Mouse (Mus musculus): Measurements from ENCODE around the gene Hamp.
"Not testable (repeated sequence)": the region's sequence is repeated elsewhere in the genome, so short reads cannot be mapped to it uniquely, and the experiment has no call there.

Gene Hamp

GRCm38 (mm10) chr7:30956357-30956751 lies 12.5 kb upstream of the Hamp start:
- no peak for DNase-seq (ENCODE audit: low spot score)

- DNase-seq (ENCODE audit: low spot score), result peak; percentile 90
These were observed 11.9 kb upstream of the Hamp start for GRCm38 (mm10) chr7:30955584-30956356.

GRCm38 (mm10) chr7:30954971-30955520 lies 11.2 kb upstream of the Hamp start:
- no peak for DNase-seq (ENCODE audit: low spot score)

- no peak for DNase-seq (ENCODE audit: low spot score)
These were observed 10.2 kb upstream of the Hamp start for GRCm38 (mm10) chr7:30954036-30954435.

- peak; percentile 34 for DNase-seq (ENCODE audit: low spot score)
These were observed 9.6 kb upstream of the Hamp start for GRCm38 (mm10) chr7:30953459-30953858.

GRCm38 (mm10) chr7:30952441-30953265 lies 8.8 kb upstream of the Hamp start:
- DNase-seq (ENCODE audit: low spot score), result no peak

- not testable (repeated sequence) for DNase-seq (ENCODE audit: low spot score)
These were observed 6.1 kb upstream of the Hamp start for GRCm38 (mm10) chr7:30949902-30950301.

- no peak for DNase-seq (ENCODE audit: low spot score)
These were observed 2.0 kb upstream of the Hamp start for GRCm38 (mm10) chr7:30945876-30946275.

- DNase-seq (ENCODE audit: low spot score), result not testable (repeated sequence)
These were observed 1.6 kb upstream of the Hamp start for GRCm38 (mm10) chr7:30945466-30945865.

- not testable (repeated sequence) for DNase-seq (ENCODE audit: low spot score)
These were observed 874 bp upstream of the Hamp start for GRCm38 (mm10) chr7:30944706-30945105.

GRCm38 (mm10) chr7:30942365-30942764 lies 1.5 kb downstream of the Hamp start:
- not testable (repeated sequence) for DNase-seq (ENCODE audit: low spot score)

- not testable (repeated sequence) for DNase-seq (ENCODE audit: low spot score)
These were observed 3.8 kb downstream of the Hamp start for GRCm38 (mm10) chr7:30940070-30940469.

GRCm38 (mm10) chr7:30935422-30936099 lies 8.3 kb downstream of the Hamp start:
- DNase-seq (ENCODE audit: low spot score), result peak; percentile 25

- DNase-seq (ENCODE audit: low spot score), result not testable (repeated sequence)
These were observed 19.3 kb downstream of the Hamp start, which contains the start of gene Hamp2 for GRCm38 (mm10) chr7:30924581-30924980. Hamp2 (minus strand) TSS chr7:30924681.

GRCm38 (mm10) chr7:30924071-30924470 lies 19.8 kb downstream of the Hamp start:
- DNase-seq (ENCODE audit: low spot score), result no peak

GRCm38 (mm10) chr7:30922490-30922889 lies 21.3 kb downstream of the Hamp start:
- not testable (repeated sequence) for DNase-seq (ENCODE audit: low spot score)

- DNase-seq (ENCODE audit: low spot score), result no peak
These were observed 23.6 kb downstream of the Hamp start for GRCm38 (mm10) chr7:30920217-30920616.

- no peak for DNase-seq (ENCODE audit: low spot score)
These were observed 26.6 kb downstream of the Hamp start for GRCm38 (mm10) chr7:30917219-30917618.

- no peak for DNase-seq (ENCODE audit: low spot score)
These were observed 27.1 kb downstream of the Hamp start for GRCm38 (mm10) chr7:30916713-30917112.

GRCm38 (mm10) chr7:30914732-30915131 lies 29.1 kb downstream of the Hamp start, which contains the start of gene Mag:
Mag (minus strand) TSS chr7:30914873.
- no peak for DNase-seq (ENCODE audit: low spot score)

GRCm38 (mm10) chr7:30909773-30910172 lies 34.1 kb downstream of the Hamp start:
- no peak for DNase-seq (ENCODE audit: low spot score)

GRCm38 (mm10) chr7:30908992-30909431 lies 34.8 kb downstream of the Hamp start:
- no peak for DNase-seq (ENCODE audit: low spot score)
